Mouse (Mus musculus) c-Kit-positive CD71-positive TER-119-positive erythroid progenitor cells, embryonic 14.5 days (primary cell): ENCODE results near the gene Kctd2.
"Not testable (repeated sequence)": the region's sequence is repeated elsewhere in the genome, so short reads cannot be mapped to it uniquely, and the experiment has no call there.

Experiments
- DNase-seq: peaks from one replicate; pipeline ENCODE4 v3.0.0-alpha.2; 2013; ENCODE audit warnings: low spot score

The Kctd2 gene

GRCm38 (mm10) chr11:115475025-115475757, 55.3 kb downstream of the Kctd2 start, which contains the start of gene Armc7:
Gene Armc7, plus strand, starts transcription at chr11:115475667.
- peak; percentile 91 for DNase-seq

GRCm38 (mm10) chr11:115475758-115476237, 55.9 kb downstream of the Kctd2 start:
- no peak for DNase-seq

DNA sequence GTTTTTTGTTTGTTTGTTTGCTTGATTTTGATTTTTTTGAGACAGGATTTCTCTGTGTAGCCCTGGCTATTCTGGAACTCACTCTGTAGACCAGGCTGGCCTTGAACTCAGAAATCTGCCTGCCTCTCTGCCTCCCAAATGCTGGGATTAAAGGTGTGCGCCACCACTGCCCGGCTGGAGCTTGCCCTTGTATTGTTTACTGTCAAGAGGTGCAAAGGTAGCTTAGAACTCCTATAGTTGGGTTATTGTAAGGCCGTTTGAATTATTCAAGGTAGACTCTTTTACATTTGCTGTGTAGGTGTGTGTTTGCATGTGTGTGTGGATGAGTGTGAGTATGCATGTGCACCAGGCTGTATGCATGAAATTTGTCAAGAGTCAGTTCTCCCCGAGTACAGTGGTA, 56.7 kb downstream of the Kctd2 start:
- not testable (repeated sequence) for DNase-seq

- DNase-seq: not testable (repeated sequence)
Measured at GRCm38 (mm10) chr11:115477388-115477787, 57.5 kb downstream of the Kctd2 start.

GRCm38 (mm10) chr11:115478296-115478938, 58.5 kb downstream of the Kctd2 start:
- no peak for DNase-seq
